ENCODE assay signal across 36 mouse cellular contexts in genomic region chr3:113279586-113279985, GRCm38 (mm10). TPM values are rescaled to one million over a fixed set of nuclear protein-coding genes. Genes with fewer than 3 reads are reported as not detected.
"Had no signal": no experiment of that assay in that cellular context is flagged by ENCODE, and none has a peak within 500 bp of the region (broad histone marks: within the 10 kb centered on the region; RNA-seq: fewer than 3 reads in every experiment).

No protein-coding gene starts in this region.

RNA-seq across cellular contexts. Expression of gene Amy2a4, which starts 11.7 kb away (rescaled TPM):
- total RNA-seq: heart, adult 2 months; heart, adult 8-10 months; heart, postnatal 10 days; heart, postnatal 14 days; heart, postnatal 25 days; heart, postnatal 36 days; heart, postnatal 4 days; hematopoietic stem cell, adult 5-6 weeks; hindbrain, postnatal 0 days; layer of hippocampus, adult 18-20 months; layer of hippocampus, adult 2 months; layer of hippocampus, postnatal 10 days; layer of hippocampus, postnatal 14 days; layer of hippocampus, postnatal 25 days; layer of hippocampus, postnatal 36 days; left cerebral cortex, adult 18-20 months had no signal
- polyA plus RNA-seq: heart, adult 2 months; heart, embryonic 10.5 days; heart, embryonic 12.5 days; heart, embryonic 13.5 days; heart, embryonic 14.5 days; heart, postnatal 0 days; hindbrain, embryonic 10.5 days; hindbrain, embryonic 11.5 days; hindbrain, embryonic 12.5 days; hindbrain, embryonic 13.5 days; hindbrain, embryonic 14.5 days; hindbrain, embryonic 15.5 days; hindbrain, embryonic 16.5 days; hindbrain, postnatal 0 days; inflammation-experienced regulatory T-cells, adult 6 months; kidney, adult 2 months; kidney, embryonic 14.5 days; kidney, embryonic 16.5 days; kidney, postnatal 0 days; large intestine, adult 2 months had no signal

RNA-seq across cellular contexts. Expression of gene Amy2a5, which starts 20.9 kb away (rescaled TPM):
- total RNA-seq: heart, adult 2 months; heart, adult 8-10 months; heart, postnatal 10 days; heart, postnatal 14 days; heart, postnatal 25 days; heart, postnatal 36 days; heart, postnatal 4 days; hematopoietic stem cell, adult 5-6 weeks; hindbrain, postnatal 0 days; layer of hippocampus, postnatal 10 days had no signal
- polyA plus RNA-seq: heart, adult 2 months; heart, embryonic 10.5 days; heart, embryonic 12.5 days; heart, embryonic 13.5 days; heart, embryonic 14.5 days; heart, embryonic 15.5 days; heart, embryonic 16.5 days; heart, postnatal 0 days; hindbrain, embryonic 10.5 days; hindbrain, embryonic 11.5 days; hindbrain, embryonic 12.5 days; hindbrain, embryonic 13.5 days; hindbrain, postnatal 0 days; inflammation-experienced regulatory T-cells, adult 6 months; kidney, adult 2 months; kidney, embryonic 14.5 days; kidney, postnatal 0 days had no signal

RNA-seq across cellular contexts. Expression of gene Amy2a3, which starts 44.3 kb away (rescaled TPM):
- total RNA-seq: heart, adult 2 months; heart, adult 8-10 months; heart, postnatal 10 days; heart, postnatal 14 days; heart, postnatal 25 days; heart, postnatal 36 days; heart, postnatal 4 days; hematopoietic stem cell, adult 5-6 weeks; hindbrain, postnatal 0 days; layer of hippocampus, adult 18-20 months; layer of hippocampus, adult 2 months; layer of hippocampus, postnatal 10 days; layer of hippocampus, postnatal 14 days; layer of hippocampus, postnatal 25 days; layer of hippocampus, postnatal 36 days; left cerebral cortex, adult 18-20 months had no signal
- polyA plus RNA-seq: heart, adult 2 months; heart, embryonic 10.5 days; heart, embryonic 12.5 days; heart, embryonic 13.5 days; heart, embryonic 14.5 days; heart, postnatal 0 days; hindbrain, embryonic 10.5 days; hindbrain, embryonic 11.5 days; hindbrain, embryonic 12.5 days; hindbrain, embryonic 13.5 days; hindbrain, embryonic 14.5 days; hindbrain, embryonic 15.5 days; hindbrain, embryonic 16.5 days; hindbrain, postnatal 0 days; inflammation-experienced regulatory T-cells, adult 6 months; kidney, adult 2 months; kidney, embryonic 14.5 days; kidney, embryonic 16.5 days; kidney, postnatal 0 days; large intestine, adult 2 months had no signal
